Mouse (Mus musculus) ES-Bruce4 (cell line): ENCODE results near the gene Xpnpep2.

Experiments used
- CTCF ChIP-seq: IDR thresholded peaks from one replicate; pipeline ENCODE4 v1.8.1; 2011; ENCODE audit warnings: low read depth, low read length
- POLR2A ChIP-seq: IDR thresholded peaks from one replicate; pipeline ENCODE4 v1.8.1; 2011; ENCODE audit warnings: low read length; ENCODE audit not compliant: insufficient read depth

- TF ChIP-seq POLR2A: no peak
- TF ChIP-seq CTCF: no peak
Measured at GRCm38 (mm10) chrX:48104736-48105441, 3.6 kb upstream of the Xpnpep2 start.
